Mouse (Mus musculus) limb, embryonic 12.5 days (tissue): ENCODE data around the gene Spred2. TPM values are rescaled to one million over a fixed set of nuclear protein-coding genes. Genes with fewer than 3 reads are reported as not detected.
"Not testable (repeated sequence)": the region's sequence is repeated elsewhere in the genome, so short reads cannot be mapped to it uniquely, and the experiment has no call there.

ENCODE experiments used
- ATAC-seq: fragments of 200-750 bp; cut with Nextera tagmentation; 2 replicates; pipeline ENCODE4 v1.8.0; 2017; ENCODE audit warnings: low read depth, moderate TSS enrichment; ENCODE audit not compliant: insufficient number of reproducible peaks, insufficient read depth, low FRiP score, low TSS enrichment
- H3K27ac ChIP-seq: fragments of 300-500 bp; sonication (generic); 2 replicates; pipeline ENCODE4 v1.5.1; 2016; ENCODE audit warnings: mild to moderate bottlenecking, moderate library complexity
- H3K27me3 ChIP-seq: fragments of 300-500 bp; sonication (generic); 2 replicates; pipeline ENCODE4 v1.6.1; 2016; ENCODE audit warnings: mild to moderate bottlenecking, moderate library complexity
- H3K36me3 ChIP-seq: fragments of 300-500 bp; sonication (generic); 2 replicates; pipeline ENCODE4 v1.6.1; 2016; ENCODE audit warnings: mild to moderate bottlenecking, moderate library complexity
- H3K4me1 ChIP-seq: fragments of 300-500 bp; sonication (generic); replicated peaks from 2 replicates; pipeline ENCODE4 v1.6.1; 2016
- H3K4me2 ChIP-seq: fragments of 300-500 bp; sonication (generic); 2 replicates; pipeline ENCODE4 v1.6.1; 2016; ENCODE audit warnings: mild to moderate bottlenecking, moderate library complexity
- H3K4me3 ChIP-seq: fragments of 300-500 bp; sonication (generic); replicated peaks from 2 replicates; pipeline ENCODE4 v1.5.1; 2016; ENCODE audit warnings: mild to moderate bottlenecking
- H3K9ac ChIP-seq: fragments of 300-500 bp; sonication (generic); replicated peaks from 2 replicates; pipeline ENCODE4 v1.6.1; 2016; ENCODE audit warnings: mild to moderate bottlenecking, moderate library complexity
- H3K9me3 ChIP-seq: fragments of 300-500 bp; sonication (generic); 2 replicates; pipeline ENCODE4 v1.6.1; 2016; ENCODE audit warnings: mild to moderate bottlenecking, moderate library complexity
- WGBS: fragments of 180-500 bp; shearing (Covaris S2); methylation state at CpG from one replicate; pipeline ENCODE4 v1.1.7; 2016; 5-methylcytosine and 5-hydroxymethylcytosine counted together
- polyA plus RNA-seq: library from polyadenylated mRNA; unstranded; fragments of >200 nt; fragmentation: Nextera tagmentation; extraction: Ambion mirVana; gene quantifications from 2 replicates; pipeline ENCODE4 v1.2.1, GENCODE M21; 2016

Spred2 gene
- polyA plus RNA-seq, 1 experiment from 2014 or later = 7.6 TPM

- 63% methylated on average over 11 of the region's 11 CpGs for WGBS
- Histone ChIP-seq H3K4me1 (no peaks in the 10 kb centered on the region), H3K27me3 (no peaks in the 10 kb centered on the region), H3K4me3 (no peak overlapping the region), H3K9ac (no peak overlapping the region), H3K4me2 (no peak overlapping the region), H3K9me3 (peaks cover 9% of the 10 kb centered on the region), H3K27ac (no peak overlapping the region), H3K36me3 (peaks cover 40% of the 10 kb centered on the region)
- no peak for ATAC-seq
These were observed 101.7 kb downstream of the Spred2 start for GRCm38 (mm10) chr11:20025899-20026298.

- H3K4me1 ChIP-seq = no peaks in the 10 kb centered on the region
- no peak overlapping the region for H3K27ac ChIP-seq
- ATAC-seq = no peak
- no peak overlapping the region for H3K9ac ChIP-seq
- H3K36me3 ChIP-seq = peaks cover 27% of the 10 kb centered on the region; the same call in 1 of the 2 replicates
- H3K9me3 ChIP-seq = peaks cover 5% of the 10 kb centered on the region; the same call in 1 of the 2 replicates
- H3K4me2 ChIP-seq = no peak overlapping the region
- no peaks in the 10 kb centered on the region for H3K27me3 ChIP-seq
- WGBS = 71% methylated on average over 9 of the region's 9 CpGs
- no peak overlapping the region for H3K4me3 ChIP-seq
These were observed 103.5 kb downstream of the Spred2 start for GRCm38 (mm10) chr11:20027719-20028118.

GRCm38 (mm10) chr11:20028396-20028795, 104.2 kb downstream of the Spred2 start:
- peaks cover 5% of the 10 kb centered on the region; the same call in 1 of the 2 replicates for H3K9me3 ChIP-seq
- ATAC-seq = no peak
- no peak overlapping the region for H3K27ac ChIP-seq
- H3K4me2 ChIP-seq = no peak overlapping the region
- H3K4me3 ChIP-seq = no peak overlapping the region
- peaks cover 22% of the 10 kb centered on the region; the same call in 1 of the 2 replicates for H3K36me3 ChIP-seq
- no peaks in the 10 kb centered on the region for H3K27me3 ChIP-seq
- WGBS = 88% methylated on average over 6 of the region's 6 CpGs
- H3K9ac ChIP-seq = no peak overlapping the region
- H3K4me1 ChIP-seq = no peaks in the 10 kb centered on the region

GRCm38 (mm10) chr11:20029014-20029413, 104.8 kb downstream of the Spred2 start:
- WGBS = 93% methylated on average over 4 of the region's 4 CpGs
- H3K4me1 ChIP-seq = no peaks in the 10 kb centered on the region
- H3K9ac ChIP-seq = no peak overlapping the region
- ATAC-seq = no peak
- no peaks in the 10 kb centered on the region for H3K27me3 ChIP-seq
- peaks cover 5% of the 10 kb centered on the region; the same call in 1 of the 2 replicates for H3K9me3 ChIP-seq
- H3K4me3 ChIP-seq = no peak overlapping the region
- no peak overlapping the region for H3K27ac ChIP-seq
- H3K4me2 ChIP-seq = no peak overlapping the region
- peaks cover 20% of the 10 kb centered on the region; the same call in 1 of the 2 replicates for H3K36me3 ChIP-seq

- not testable (repeated sequence) for H3K27ac ChIP-seq, H3K4me1 ChIP-seq, H3K4me3 ChIP-seq, H3K9me3 ChIP-seq, H3K4me2 ChIP-seq, H3K36me3 ChIP-seq, H3K27me3 ChIP-seq, ATAC-seq, H3K9ac ChIP-seq
- WGBS = 91% methylated on average over 5 of the region's 5 CpGs
These were observed 106.8 kb downstream of the Spred2 start for GRCm38 (mm10) chr11:20030973-20031372.

GRCm38 (mm10) chr11:20031536-20031935, 107.4 kb downstream of the Spred2 start:
- Histone ChIP-seq H3K9me3 (peaks cover 5% of the 10 kb centered on the region; the same call in 1 of the 2 replicates), H3K27ac (no peak overlapping the region), H3K9ac (no peak overlapping the region), H3K4me3 (no peak overlapping the region), H3K4me1 (no peaks in the 10 kb centered on the region), H3K27me3 (no peaks in the 10 kb centered on the region), H3K36me3 (no peaks in the 10 kb centered on the region), H3K4me2 (no peak overlapping the region)
- ATAC-seq = no peak
- WGBS = 49% methylated on average over 8 of the region's 8 CpGs

- H3K27ac ChIP-seq = no peak overlapping the region
- peaks cover 5% of the 10 kb centered on the region; the same call in 1 of the 2 replicates for H3K9me3 ChIP-seq
- WGBS = 75% methylated on average over 6 of the region's 6 CpGs
- H3K27me3 ChIP-seq = no peaks in the 10 kb centered on the region
- no peak overlapping the region for H3K4me2 ChIP-seq
- H3K9ac ChIP-seq = no peak overlapping the region
- H3K36me3 ChIP-seq = no peaks in the 10 kb centered on the region
- H3K4me1 ChIP-seq = peaks cover 9% of the 10 kb centered on the region
- no peak for ATAC-seq
- no peak overlapping the region for H3K4me3 ChIP-seq
These were observed 109.5 kb downstream of the Spred2 start for GRCm38 (mm10) chr11:20033541-20034160.

GRCm38 (mm10) chr11:20034337-20034947, 110.3 kb downstream of the Spred2 start:
- H3K27ac ChIP-seq = no peak overlapping the region
- H3K36me3 ChIP-seq = no peaks in the 10 kb centered on the region
- no peak for ATAC-seq
- no peak overlapping the region for H3K4me3 ChIP-seq
- WGBS = 47% methylated on average over 14 of the region's 14 CpGs
- no peak overlapping the region for H3K9ac ChIP-seq
- peaks cover 5% of the 10 kb centered on the region; the same call in 1 of the 2 replicates for H3K9me3 ChIP-seq
- no peak overlapping the region for H3K4me2 ChIP-seq
- H3K4me1 ChIP-seq = peaks cover 13% of the 10 kb centered on the region
- H3K27me3 ChIP-seq = no peaks in the 10 kb centered on the region

GRCm38 (mm10) chr11:20035343-20035928, 111.3 kb downstream of the Spred2 start:
- Histone ChIP-seq H3K9me3 (peaks cover 5% of the 10 kb centered on the region; the same call in 1 of the 2 replicates), H3K36me3 (no peaks in the 10 kb centered on the region), H3K27ac (no peak overlapping the region), H3K9ac (no peak overlapping the region), H3K27me3 (no peaks in the 10 kb centered on the region), H3K4me3 (no peak overlapping the region), H3K4me1 (peaks cover 20% of the 10 kb centered on the region), H3K4me2 (no peak overlapping the region)
- WGBS = 58% methylated on average over 11 of the region's 11 CpGs
- ATAC-seq = no peak

- peaks cover 5% of the 10 kb centered on the region; the same call in 1 of the 2 replicates for H3K9me3 ChIP-seq
- no peak overlapping the region for H3K4me2 ChIP-seq
- H3K9ac ChIP-seq = no peak overlapping the region
- ATAC-seq = no peak
- H3K4me1 ChIP-seq = peaks cover 22% of the 10 kb centered on the region
- no peak overlapping the region for H3K4me3 ChIP-seq
- 82% methylated on average over 7 of the region's 7 CpGs for WGBS
- H3K27ac ChIP-seq = no peak overlapping the region
- H3K27me3 ChIP-seq = no peaks in the 10 kb centered on the region
- H3K36me3 ChIP-seq = no peaks in the 10 kb centered on the region
These were observed 111.8 kb downstream of the Spred2 start for GRCm38 (mm10) chr11:20035972-20036371.

GRCm38 (mm10) chr11:20037739-20038138, 113.6 kb downstream of the Spred2 start:
- Histone ChIP-seq H3K36me3 (no peaks in the 10 kb centered on the region), H3K27me3 (no peaks in the 10 kb centered on the region), H3K4me3 (no peak overlapping the region), H3K9ac (no peak overlapping the region), H3K4me1 (peaks cover 37% of the 10 kb centered on the region), H3K27ac (no peak overlapping the region), H3K9me3 (no peaks in the 10 kb centered on the region), H3K4me2 (no peak overlapping the region)
- 92% methylated on average over 4 of the region's 4 CpGs for WGBS
- no peak for ATAC-seq
